Mouse (Mus musculus): ENCODE data around the gene Dnajc11. TPM values are rescaled to one million over a fixed set of nuclear protein-coding genes. Genes with fewer than 3 reads are reported as not detected.
A peak's percentile ranks its signal among the peaks of the same experiment; 100 is the strongest.

The Dnajc11 gene
- polyA plus RNA-seq, 1 experiment from 2014 or later = 94.4 TPM

DNA sequence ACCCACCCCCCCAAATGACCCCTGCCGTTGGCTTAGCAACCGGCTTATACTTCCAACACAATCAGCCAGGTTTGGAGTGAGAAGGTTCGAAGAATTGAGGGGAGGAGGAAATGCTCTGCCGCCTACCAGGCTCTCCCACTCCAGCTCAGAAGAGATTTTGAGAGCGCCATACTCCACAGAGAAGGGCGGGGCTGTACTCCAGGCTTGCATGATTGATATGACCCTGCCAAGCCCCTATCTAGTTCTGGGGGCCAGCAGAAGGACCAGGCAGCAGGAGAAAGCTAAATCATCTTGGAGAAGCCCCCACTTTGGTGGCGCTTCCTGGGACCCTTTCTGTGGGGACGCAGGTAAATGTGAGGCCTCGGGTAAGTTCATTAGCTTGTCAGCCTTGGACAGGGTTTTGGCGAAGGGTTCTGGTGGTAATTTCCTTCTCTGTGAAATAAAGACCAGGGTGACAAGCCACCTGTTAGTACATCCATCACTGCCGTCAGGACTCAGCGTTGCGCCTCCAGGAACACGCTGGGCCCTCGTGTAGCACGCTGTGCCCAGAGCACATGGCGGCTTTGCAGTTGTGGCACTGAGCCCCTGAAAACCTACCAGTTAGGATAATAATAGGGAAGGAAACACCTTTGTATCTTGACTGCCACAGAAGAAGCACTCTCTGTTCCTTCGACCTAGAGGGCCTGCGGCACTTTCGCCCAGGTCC is 14.2 kb upstream of the Dnajc11 start:
- no peak overlapping the region for H3K4me3 ChIP-seq (ENCODE audit: low read depth, low read length)
- H3K4me2 ChIP-seq (ENCODE audit: low read depth, low read length, severe bottlenecking) = no peak overlapping the region
- no peak for ATAC-seq (replicated peaks; ENCODE audit: low FRiP score)
- H3K4me1 ChIP-seq (replicated peaks; ENCODE audit: control insufficient read depth, insufficient read depth, low read length) = no peaks in the 10 kb centered on the region
- WGBS = 80% methylated on average over 20 of the region's 20 CpGs
- no peaks in the 10 kb centered on the region for H3K27me3 ChIP-seq (ENCODE audit: control insufficient read depth, insufficient read depth, low read length)
- no peak for DNase-seq (ENCODE audit: low spot score)
- H3K36me3 ChIP-seq (ENCODE audit: control insufficient read depth, insufficient read depth, low read length) = no peaks in the 10 kb centered on the region
- H3K27ac ChIP-seq (ENCODE audit: low read depth, low read length) = no peak overlapping the region
- H3K9ac ChIP-seq (ENCODE audit: low read length) = no peak overlapping the region
- no peaks in the 10 kb centered on the region for H3K9me3 ChIP-seq (ENCODE audit: control insufficient read depth, low read length)

DNA sequence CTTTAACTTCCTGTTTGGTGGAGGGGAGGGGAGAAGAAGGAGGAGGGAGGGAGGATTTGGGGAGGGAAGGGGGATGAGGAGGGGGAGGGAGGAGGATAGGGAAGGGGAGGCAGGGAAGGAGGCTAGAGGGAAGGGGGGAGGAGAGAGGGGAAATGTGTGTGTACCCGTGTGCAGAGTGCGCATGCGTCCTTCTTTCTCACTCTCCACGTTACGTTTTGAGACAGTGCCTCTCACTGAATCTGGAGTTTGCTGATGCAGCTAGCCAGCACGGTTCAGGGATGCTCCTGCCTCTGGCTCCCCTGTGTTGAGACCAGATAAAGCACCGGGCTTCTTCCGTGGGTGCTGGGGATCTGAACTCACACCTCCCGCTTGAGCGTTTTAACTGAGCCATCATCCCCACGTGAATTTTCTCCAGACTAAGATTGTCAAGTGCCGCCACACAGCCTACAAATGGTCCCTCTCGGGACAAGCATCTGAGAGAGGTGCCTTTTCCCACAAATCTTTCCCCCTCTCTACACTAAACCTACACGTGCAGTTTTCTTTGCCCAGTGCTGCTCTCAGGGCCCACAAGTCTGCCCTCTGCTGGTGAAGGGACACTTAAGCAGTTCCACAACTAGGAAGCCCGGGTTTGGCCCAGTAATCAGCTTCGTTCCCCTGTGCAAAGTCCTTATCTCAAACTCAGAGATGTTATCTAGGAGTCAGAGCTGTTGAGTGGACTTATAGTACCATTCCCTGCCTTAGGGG is 13.4 kb upstream of the Dnajc11 start:
- peak; percentile 80 for DNase-seq (ENCODE audit: low spot score)
- Histone ChIP-seq H3K4me1 (replicated peaks; ENCODE audit: control insufficient read depth, insufficient read depth, low read length) (no peaks in the 10 kb centered on the region), H3K9ac (ENCODE audit: low read length) (peak overlapping the region; percentile 35; the same call in 1 of the 2 replicates), H3K27ac (ENCODE audit: low read depth, low read length) (no peak overlapping the region), H3K36me3 (ENCODE audit: control insufficient read depth, insufficient read depth, low read length) (no peaks in the 10 kb centered on the region), H3K9me3 (ENCODE audit: control insufficient read depth, low read length) (no peaks in the 10 kb centered on the region), H3K4me3 (ENCODE audit: low read depth, low read length) (peak overlapping the region; percentile 5; the same call in 1 of the 2 replicates), H3K4me2 (ENCODE audit: low read depth, low read length, severe bottlenecking) (peak overlapping the region; percentile 43; the same call in 1 of the 2 replicates), H3K27me3 (ENCODE audit: control insufficient read depth, insufficient read depth, low read length) (no peaks in the 10 kb centered on the region)
- WGBS = 22% methylated on average over 16 of the region's 16 CpGs
- ATAC-seq (replicated peaks; ENCODE audit: low FRiP score) = peak; percentile 60; the same call in 1 of the 2 replicates

DNA sequence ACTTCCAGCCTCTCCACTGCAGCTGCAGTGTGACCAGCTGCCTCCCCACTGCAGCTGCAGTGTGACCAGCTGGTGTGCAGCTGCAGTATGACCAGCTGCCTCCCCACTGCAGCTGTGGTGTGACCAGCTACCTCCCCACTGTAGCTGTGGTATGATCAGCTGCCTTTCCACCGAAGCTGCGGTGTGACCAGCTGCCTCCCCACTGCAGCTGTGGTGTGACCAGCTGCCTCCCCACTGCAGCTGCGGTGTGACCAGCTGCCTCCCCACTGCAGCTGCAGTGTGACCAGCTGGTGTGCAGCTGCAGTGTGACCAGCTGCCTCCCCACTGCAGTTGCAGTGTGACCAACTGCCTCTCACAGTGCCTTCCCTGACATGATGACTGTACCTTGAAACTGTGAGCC is 11.4 kb upstream of the Dnajc11 start:
- no peaks in the 10 kb centered on the region for H3K9me3 ChIP-seq (ENCODE audit: control insufficient read depth, low read length)
- ATAC-seq (replicated peaks; ENCODE audit: low FRiP score) = no peak
- H3K4me3 ChIP-seq (ENCODE audit: low read depth, low read length) = no peak overlapping the region
- H3K27ac ChIP-seq (ENCODE audit: low read depth, low read length) = no peak overlapping the region
- WGBS = 96% methylated on average over 3 of the region's 3 CpGs
- H3K36me3 ChIP-seq (ENCODE audit: control insufficient read depth, insufficient read depth, low read length) = no peaks in the 10 kb centered on the region
- DNase-seq (ENCODE audit: low spot score) = no peak
- no peaks in the 10 kb centered on the region for H3K4me1 ChIP-seq (replicated peaks; ENCODE audit: control insufficient read depth, insufficient read depth, low read length)
- H3K27me3 ChIP-seq (ENCODE audit: control insufficient read depth, insufficient read depth, low read length) = no peaks in the 10 kb centered on the region
- no peak overlapping the region for H3K4me2 ChIP-seq (ENCODE audit: low read depth, low read length, severe bottlenecking)
- H3K9ac ChIP-seq (ENCODE audit: low read length) = no peak overlapping the region

DNA sequence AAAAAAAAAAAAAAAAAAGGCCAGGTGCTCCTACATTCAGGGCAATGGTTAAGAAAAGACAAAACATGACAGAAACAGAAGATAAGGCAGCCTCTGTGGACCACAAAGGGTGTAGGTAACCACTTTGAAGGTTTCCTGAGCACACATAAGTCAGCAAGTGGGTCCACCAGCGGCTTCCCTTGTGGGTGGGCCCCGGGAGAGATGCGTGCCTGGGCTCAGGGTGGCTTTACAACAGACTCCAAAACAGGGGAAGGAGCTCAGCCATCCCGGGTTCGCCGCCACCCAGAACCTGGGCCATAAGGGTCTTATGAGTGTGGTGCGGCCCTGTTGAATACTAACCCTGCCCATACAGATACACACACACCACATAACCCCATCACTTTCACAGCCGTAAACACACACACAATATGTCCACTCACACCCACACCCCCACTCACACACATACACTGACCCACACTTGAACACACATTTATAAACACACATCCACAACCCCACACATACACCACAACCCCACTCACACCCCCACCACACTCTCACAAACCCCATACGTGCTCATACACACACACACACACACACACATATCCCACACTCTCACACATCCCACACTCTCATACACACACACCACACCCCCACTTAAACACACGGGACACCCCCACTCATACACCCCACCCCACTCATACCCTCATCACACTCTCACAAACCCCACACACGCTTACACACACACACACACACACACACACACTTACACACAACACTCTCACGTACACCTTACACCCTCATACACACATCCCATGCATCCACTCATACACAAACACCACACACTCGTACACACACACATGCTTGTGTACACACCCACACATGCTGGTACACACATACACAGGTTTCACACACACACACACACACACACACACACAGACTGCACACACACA is 651 bp upstream of the Dnajc11 start:
- no peak for DNase-seq (ENCODE audit: low spot score)
- no peaks in the 10 kb centered on the region for H3K36me3 ChIP-seq (ENCODE audit: control insufficient read depth, insufficient read depth, low read length)
- H3K27ac ChIP-seq (ENCODE audit: low read depth, low read length) = no peak overlapping the region
- no peak overlapping the region; the same call in 1 of the 2 replicates for H3K4me3 ChIP-seq (ENCODE audit: low read depth, low read length)
- H3K27me3 ChIP-seq (ENCODE audit: control insufficient read depth, insufficient read depth, low read length) = no peaks in the 10 kb centered on the region
- H3K4me2 ChIP-seq (ENCODE audit: low read depth, low read length, severe bottlenecking) = no peak overlapping the region; the same call in 1 of the 2 replicates
- 0 out of 2 replicates have a peak, but pooled peaks cover 2% of the 10 kb centered on the region for H3K4me1 ChIP-seq (replicated peaks; ENCODE audit: control insufficient read depth, insufficient read depth, low read length)
- H3K9me3 ChIP-seq (ENCODE audit: control insufficient read depth, low read length) = no peaks in the 10 kb centered on the region
- no peak overlapping the region for H3K9ac ChIP-seq (ENCODE audit: low read length)
- WGBS = 80% methylated on average over 13 of the region's 13 CpGs
- ATAC-seq (replicated peaks; ENCODE audit: low FRiP score) = peak; percentile 66

DNA sequence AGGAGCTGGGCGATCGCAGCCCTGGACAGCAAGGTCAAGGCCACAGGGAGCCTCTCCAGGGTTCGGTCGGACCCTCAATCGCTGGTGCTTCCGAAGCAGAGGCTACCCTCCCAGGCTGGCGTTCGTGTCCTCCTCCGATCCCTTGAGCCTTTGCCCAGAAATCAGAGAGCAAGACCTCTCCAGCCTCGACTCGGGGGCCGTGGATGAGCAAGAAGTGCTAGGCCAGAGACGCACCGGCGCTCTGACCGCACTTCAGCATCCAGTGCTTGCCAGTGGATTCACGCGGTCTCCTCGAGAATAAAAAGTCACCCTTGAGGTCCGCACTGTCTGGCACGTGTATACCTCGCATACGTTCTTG is 703 bp downstream of the Dnajc11 start:
- H3K9ac ChIP-seq (ENCODE audit: low read length) = peak overlapping the region; percentile 91
- no peaks in the 10 kb centered on the region for H3K36me3 ChIP-seq (ENCODE audit: control insufficient read depth, insufficient read depth, low read length)
- no peaks in the 10 kb centered on the region for H3K27me3 ChIP-seq (ENCODE audit: control insufficient read depth, insufficient read depth, low read length)
- no peak for ATAC-seq (replicated peaks; ENCODE audit: low FRiP score)
- no peaks in the 10 kb centered on the region for H3K9me3 ChIP-seq (ENCODE audit: control insufficient read depth, low read length)
- H3K27ac ChIP-seq (ENCODE audit: low read depth, low read length) = no peak overlapping the region
- 0 out of 2 replicates have a peak, but pooled peaks cover 2% of the 10 kb centered on the region for H3K4me1 ChIP-seq (replicated peaks; ENCODE audit: control insufficient read depth, insufficient read depth, low read length)
- WGBS = under 1% methylated on average over 23 of the region's 23 CpGs
- no peak for DNase-seq (ENCODE audit: low spot score)
- peak overlapping the region; percentile 91 for H3K4me2 ChIP-seq (ENCODE audit: low read depth, low read length, severe bottlenecking)
- H3K4me3 ChIP-seq (ENCODE audit: low read depth, low read length) = peak overlapping the region; percentile 100

DNA sequence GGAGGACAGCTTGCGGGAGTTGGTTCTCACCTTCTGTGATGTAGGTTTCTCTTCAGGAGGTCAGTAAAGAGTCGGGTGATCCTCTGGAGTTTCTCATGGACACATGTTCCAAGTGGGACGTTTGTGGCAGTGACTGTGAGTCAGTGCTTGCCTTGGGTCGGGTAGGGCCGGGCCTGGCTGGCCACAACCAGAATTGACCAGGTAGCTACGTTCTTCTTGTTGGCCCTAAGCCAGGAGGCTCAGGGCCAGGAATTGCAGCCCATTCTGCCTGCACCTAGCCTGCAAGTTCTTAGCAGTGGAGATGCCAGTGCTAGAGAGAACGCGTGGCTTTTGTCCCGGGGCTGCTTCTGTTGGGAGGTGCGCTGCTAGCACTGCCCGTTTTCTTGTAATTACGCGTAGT is 4.0 kb downstream of the Dnajc11 start:
- no peak overlapping the region for H3K9ac ChIP-seq (ENCODE audit: low read length)
- H3K4me1 ChIP-seq (replicated peaks; ENCODE audit: control insufficient read depth, insufficient read depth, low read length) = 0 out of 2 replicates have a peak, but pooled peaks cover 2% of the 10 kb centered on the region
- no peak overlapping the region for H3K4me3 ChIP-seq (ENCODE audit: low read depth, low read length)
- H3K4me2 ChIP-seq (ENCODE audit: low read depth, low read length, severe bottlenecking) = no peak overlapping the region
- no peaks in the 10 kb centered on the region for H3K9me3 ChIP-seq (ENCODE audit: control insufficient read depth, low read length)
- DNase-seq (ENCODE audit: low spot score) = no peak
- 91% methylated on average over 13 of the region's 13 CpGs for WGBS
- ATAC-seq (replicated peaks; ENCODE audit: low FRiP score) = no peak
- H3K36me3 ChIP-seq (ENCODE audit: control insufficient read depth, insufficient read depth, low read length) = no peaks in the 10 kb centered on the region
- no peaks in the 10 kb centered on the region for H3K27me3 ChIP-seq (ENCODE audit: control insufficient read depth, insufficient read depth, low read length)
- no peak overlapping the region for H3K27ac ChIP-seq (ENCODE audit: low read depth, low read length)

DNA sequence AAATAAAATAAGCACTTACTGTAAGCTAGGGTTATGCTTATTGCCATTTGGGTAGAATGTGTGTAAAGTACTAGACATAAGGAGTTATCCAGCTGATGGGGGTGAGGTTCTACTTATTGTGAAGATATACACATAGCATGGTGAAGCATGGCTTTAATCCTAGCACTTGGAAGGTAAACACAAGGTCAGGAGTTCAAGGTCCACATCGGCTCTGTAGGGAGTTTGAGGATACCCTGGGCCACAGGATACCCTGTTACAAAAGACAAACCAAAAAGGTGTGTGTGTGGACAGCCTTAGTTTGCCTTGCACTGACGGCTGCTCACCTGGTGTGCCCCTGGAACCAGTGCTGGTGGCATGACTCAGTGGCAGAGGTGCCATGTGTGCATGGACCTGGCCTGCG is 4.6 kb downstream of the Dnajc11 start:
- Histone ChIP-seq H3K4me3 (ENCODE audit: low read depth, low read length) (no peak overlapping the region), H3K27ac (ENCODE audit: low read depth, low read length) (no peak overlapping the region), H3K36me3 (ENCODE audit: control insufficient read depth, insufficient read depth, low read length) (no peaks in the 10 kb centered on the region), H3K4me2 (ENCODE audit: low read depth, low read length, severe bottlenecking) (no peak overlapping the region), H3K27me3 (ENCODE audit: control insufficient read depth, insufficient read depth, low read length) (no peaks in the 10 kb centered on the region), H3K4me1 (replicated peaks; ENCODE audit: control insufficient read depth, insufficient read depth, low read length) (0 out of 2 replicates have a peak, but pooled peaks cover 2% of the 10 kb centered on the region), H3K9me3 (ENCODE audit: control insufficient read depth, low read length) (no peaks in the 10 kb centered on the region), H3K9ac (ENCODE audit: low read length) (no peak overlapping the region)
- 90% methylated on average over 3 of the region's 3 CpGs for WGBS
- ATAC-seq (replicated peaks; ENCODE audit: low FRiP score) (no peak), DNase-seq (ENCODE audit: low spot score) (no peak)

DNA sequence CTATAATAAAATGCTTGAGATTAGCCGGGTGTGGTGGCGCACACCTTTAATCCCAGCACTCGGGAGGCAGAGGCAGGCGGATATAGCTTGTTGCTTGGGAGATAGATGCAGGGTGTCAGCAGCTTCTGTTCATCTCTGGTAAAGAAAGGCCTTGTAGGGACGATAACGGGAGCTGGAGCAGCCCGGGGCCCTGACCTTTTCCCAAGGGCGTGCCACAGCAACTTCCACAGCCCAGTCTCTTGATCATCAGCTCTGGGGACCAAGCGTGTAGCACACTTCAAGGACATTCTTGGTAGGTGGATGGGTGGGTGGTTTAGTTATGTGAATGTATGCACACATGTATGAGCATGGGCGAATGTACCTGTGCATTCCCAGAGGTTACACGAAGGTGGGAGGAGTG is 12.7 kb downstream of the Dnajc11 start:
- 90% methylated on average over 11 of the region's 11 CpGs for WGBS
- Histone ChIP-seq H3K9ac (ENCODE audit: low read length) (no peak overlapping the region), H3K27ac (ENCODE audit: low read depth, low read length) (no peak overlapping the region), H3K4me1 (replicated peaks; ENCODE audit: control insufficient read depth, insufficient read depth, low read length) (no peaks in the 10 kb centered on the region), H3K4me3 (ENCODE audit: low read depth, low read length) (no peak overlapping the region), H3K4me2 (ENCODE audit: low read depth, low read length, severe bottlenecking) (no peak overlapping the region), H3K27me3 (ENCODE audit: control insufficient read depth, insufficient read depth, low read length) (no peaks in the 10 kb centered on the region), H3K9me3 (ENCODE audit: control insufficient read depth, low read length) (no peaks in the 10 kb centered on the region), H3K36me3 (ENCODE audit: control insufficient read depth, insufficient read depth, low read length) (no peaks in the 10 kb centered on the region)
- DNase-seq (ENCODE audit: low spot score) = no peak
- no peak for ATAC-seq (replicated peaks; ENCODE audit: low FRiP score)
